Mouse (Mus musculus) CH12.LX (cell line): ENCODE data around the gene Nkg7. TPM values are rescaled to one million over a fixed set of nuclear protein-coding genes. Genes with fewer than 3 reads are reported as not detected.

Experiments
- DNase-seq: peaks from one replicate; pipeline ENCODE4 v3.0.0-alpha.2; 2013; ENCODE audit errors: extremely low read depth
- H3K27ac ChIP-seq: 2 replicates; pipeline ENCODE4 v1.5.1; 2012; ENCODE audit warnings: low read depth, mild to moderate bottlenecking, control low read depth, moderate library complexity; ENCODE audit not compliant: insufficient read depth
- H3K27me3 ChIP-seq: replicated peaks from 2 replicates; pipeline ENCODE3; 2012; ENCODE audit warnings: inconsistent platforms
- H3K36me3 ChIP-seq, 2 experiments: replicated peaks in 1 of 2; 2 replicates each; pipeline versions ENCODE3 to v1.6.1; 2012; ENCODE audit warnings: inconsistent platforms in 1 of 2, low read length in 1 of 2, mild to moderate bottlenecking in 1 of 2, mixed read lengths in 1 of 2, moderate library complexity in 1 of 2; ENCODE audit not compliant: control insufficient read depth in 1 of 2, insufficient read depth in 1 of 2
- H3K4me1 ChIP-seq, 2 experiments: 2 replicates each; pipeline ENCODE4 v1.6.1; 2012; ENCODE audit warnings: inconsistent platforms in 1 of 2, moderate library complexity in 1 of 2; ENCODE audit not compliant: insufficient read depth in 2 of 2, control insufficient read depth in 1 of 2
- H3K4me2 ChIP-seq: 2 replicates; pipeline ENCODE4 v1.6.1; 2012; ENCODE audit warnings: low read depth, mild to moderate bottlenecking, control low read depth; ENCODE audit not compliant: poor library complexity, insufficient read depth, severe bottlenecking
- H3K4me3 ChIP-seq, 3 experiments: fragments of 150-350 bp in 1 of 3; sonication (generic) in 1 of 3; replicated peaks in 1 of 3; 2 replicates each; pipeline versions ENCODE3 to v1.5.1; 2011 to 2012; ENCODE audit warnings: low read depth in 2 of 3, low read length in 2 of 3, mild to moderate bottlenecking in 2 of 3, moderate library complexity in 2 of 3, control low read depth in 1 of 3, improper control_type of control experiment in 1 of 3, inconsistent platforms in 1 of 3, mixed read lengths in 1 of 3; ENCODE audit not compliant: poor library complexity in 1 of 3
- H3K79me2 ChIP-seq: replicated peaks from 2 replicates; pipeline ENCODE4 v1.6.1; 2012; ENCODE audit warnings: mild to moderate bottlenecking, moderate library complexity; ENCODE audit not compliant: control insufficient read depth, poor library complexity, insufficient read depth, severe bottlenecking; ENCODE audit errors: extremely low read depth
- H3K9ac ChIP-seq: 2 replicates; pipeline ENCODE4 v1.6.1; 2012; ENCODE audit warnings: low read depth, mild to moderate bottlenecking, control low read depth, moderate library complexity; ENCODE audit not compliant: insufficient read depth
- H3K9me3 ChIP-seq: replicated peaks from 2 replicates; pipeline ENCODE3; 2012; ENCODE audit warnings: low read length, inconsistent platforms, mixed read lengths
- BHLHE40 ChIP-seq: IDR thresholded peaks from 2 replicates; pipeline ENCODE4 v1.6.1; 2011; ENCODE audit warnings: mild to moderate bottlenecking, low read depth, low read length, improper control_type of control experiment
- CHD1 ChIP-seq: IDR thresholded peaks from 2 replicates; pipeline ENCODE4 v1.6.1; 2012; ENCODE audit warnings: low read depth, low read length, improper control_type of control experiment, inconsistent platforms
- CHD2 ChIP-seq: IDR thresholded peaks from 2 replicates; pipeline ENCODE4 v1.6.1; 2011; ENCODE audit warnings: low read length, improper control_type of control experiment
- E2F4 ChIP-seq: IDR thresholded peaks from 2 replicates; pipeline ENCODE4 v1.6.1; 2011; ENCODE audit warnings: low read depth, low read length, improper control_type of control experiment; ENCODE audit not compliant: insufficient replicate concordance
- EP300 ChIP-seq: IDR thresholded peaks from 2 replicates; pipeline ENCODE4 v1.6.1; 2011; ENCODE audit warnings: low read length, improper control_type of control experiment
- ETS1 ChIP-seq: conservative IDR thresholded peaks from 2 replicates; pipeline ENCODE4 v1.6.1; 2012; ENCODE audit warnings: low read depth, mild to moderate bottlenecking, inconsistent platforms, low read length, improper control_type of control experiment, moderate library complexity
- GABPA ChIP-seq: IDR thresholded peaks from 2 replicates; pipeline ENCODE4 v1.6.1; 2012; ENCODE audit warnings: low read depth, low read length, improper control_type of control experiment, inconsistent platforms; ENCODE audit not compliant: insufficient replicate concordance
- IRF4 ChIP-seq: IDR thresholded peaks from 2 replicates; pipeline ENCODE4 v1.6.1; 2014; ENCODE audit warnings: low read depth, mild to moderate bottlenecking, inconsistent platforms, low read length, improper control_type of control experiment
- JUND ChIP-seq: conservative IDR thresholded peaks from 2 replicates; pipeline ENCODE4 v1.6.1; 2011; ENCODE audit warnings: low read depth, low read length, improper control_type of control experiment
- KAT2A ChIP-seq: IDR thresholded peaks from 2 replicates; pipeline ENCODE4 v1.6.1; 2012; ENCODE audit warnings: low read length, improper control_type of control experiment, inconsistent platforms; ENCODE audit not compliant: insufficient replicate concordance
- MAFK ChIP-seq: IDR thresholded peaks from 2 replicates; pipeline ENCODE4 v1.6.1; 2011; ENCODE audit warnings: low read length, improper control_type of control experiment; ENCODE audit not compliant: insufficient replicate concordance
- MXI1 ChIP-seq: IDR thresholded peaks from 2 replicates; pipeline ENCODE4 v1.6.1; 2011; ENCODE audit warnings: mild to moderate bottlenecking, low read depth, low read length, improper control_type of control experiment
- MYC ChIP-seq: IDR thresholded peaks from 2 replicates; pipeline ENCODE4 v1.6.1; 2011; ENCODE audit warnings: low read depth, mild to moderate bottlenecking, improper control_type of control experiment, low read length
- NELFE ChIP-seq: IDR thresholded peaks from 2 replicates; pipeline ENCODE4 v1.6.1; 2011; ENCODE audit warnings: low read depth, low read length, improper control_type of control experiment
- PAX5 ChIP-seq: IDR thresholded peaks from 2 replicates; pipeline ENCODE4 v1.6.1; 2012; ENCODE audit warnings: low read length, inconsistent platforms, mixed read lengths
- POLR2AphosphoS2 ChIP-seq: IDR thresholded peaks from 2 replicates; pipeline ENCODE4 v1.6.1; 2011; ENCODE audit warnings: low read depth, low read length, improper control_type of control experiment
- SIN3A ChIP-seq: IDR thresholded peaks from 2 replicates; pipeline ENCODE4 v1.6.1; 2012; ENCODE audit warnings: low read length, improper control_type of control experiment, inconsistent platforms
- TBP ChIP-seq: conservative IDR thresholded peaks from 2 replicates; pipeline ENCODE4 v1.6.1; 2011; ENCODE audit warnings: low read depth, low read length, improper control_type of control experiment
- UBTF ChIP-seq: IDR thresholded peaks from 2 replicates; pipeline ENCODE4 v1.6.1; 2012; ENCODE audit warnings: low read depth, mild to moderate bottlenecking, inconsistent platforms, low read length, improper control_type of control experiment, moderate library complexity
- USF1 ChIP-seq: IDR thresholded peaks from 2 replicates; pipeline ENCODE4 v1.6.1; 2014; ENCODE audit warnings: low read depth, mild to moderate bottlenecking, inconsistent platforms, low read length, improper control_type of control experiment
- ZMIZ1 ChIP-seq: IDR thresholded peaks from 2 replicates; pipeline ENCODE4 v1.6.1; 2012; ENCODE audit warnings: low read depth, mild to moderate bottlenecking, inconsistent platforms, low read length, improper control_type of control experiment
- ZNF384 ChIP-seq: IDR thresholded peaks from 2 replicates; pipeline ENCODE4 v1.6.1; 2012; ENCODE audit warnings: low read depth, low read length, improper control_type of control experiment, inconsistent platforms
- dilution Hi-C: fragments of 300-500 bp; cut with MboI; formaldehyde crosslinking; loops from 2 replicates; pipeline ENCODE4 v1.14.3; 2020; ENCODE audit warnings: low sequenced_read_pairs; ENCODE audit not compliant: extremely low pct_unique_long_range_greater_than_20kb, extremely low pct_ligation_motif_present
- in situ Hi-C: fragments of 300-500 bp; cut with MboI; formaldehyde crosslinking; loops from 3 replicates; pipeline ENCODE4 v1.14.3; 2019; ENCODE audit warnings: low sequenced_read_pairs, low pct_ligation_motif_present, low pct_unique_long_range_greater_than_20kb, mixed read lengths
- polyA plus RNA-seq: library from polyadenylated mRNA; unstranded; fragments of >175 nt; gene quantifications from 2 replicates; pipeline ENCODE4 v1.2.1, GENCODE M21; 2012; ENCODE audit warnings: low read depth; ENCODE audit not compliant: insufficient read length
- total RNA-seq, 2 experiments: library from RNA; depleted of rRNA; stranded (reverse); fragments of 300-350 nt in 1 of 2; fragments of >200 nt in 1 of 2; gene quantifications; 2 replicates each; pipeline ENCODE4 v1.2.3; 2012 to 2014

Gene Nkg7
- total and polyA plus RNA-seq, 3 experiments, result not detected

- peak; percentile 82 for TF ChIP-seq BHLHE40
- TF ChIP-seq MYC, result peak; percentile 72
- no peak for TF ChIP-seq NELFE
- TF ChIP-seq KAT2A, result no peak
- peak; percentile 64; the same call in 1 of the 2 replicates for TF ChIP-seq CHD2
- no peak for TF ChIP-seq PAX5
- TF ChIP-seq CHD1, result no peak
- peak; percentile 100 for TF ChIP-seq EP300
- no peak for TF ChIP-seq ZNF384
- TF ChIP-seq ETS1, result peak; percentile 86
- TF ChIP-seq GABPA, result no peak
- TF ChIP-seq USF1, result no peak
- TF ChIP-seq TBP, result no peak
- TF ChIP-seq SIN3A, result peak; percentile 78; the same call in 1 of the 2 replicates
- TF ChIP-seq, all 38 proteins: peak for 18
Measured at GRCm38 (mm10) chr7:43392349-43393121, 44.3 kb upstream of the Nkg7 start (continued).

DNA sequence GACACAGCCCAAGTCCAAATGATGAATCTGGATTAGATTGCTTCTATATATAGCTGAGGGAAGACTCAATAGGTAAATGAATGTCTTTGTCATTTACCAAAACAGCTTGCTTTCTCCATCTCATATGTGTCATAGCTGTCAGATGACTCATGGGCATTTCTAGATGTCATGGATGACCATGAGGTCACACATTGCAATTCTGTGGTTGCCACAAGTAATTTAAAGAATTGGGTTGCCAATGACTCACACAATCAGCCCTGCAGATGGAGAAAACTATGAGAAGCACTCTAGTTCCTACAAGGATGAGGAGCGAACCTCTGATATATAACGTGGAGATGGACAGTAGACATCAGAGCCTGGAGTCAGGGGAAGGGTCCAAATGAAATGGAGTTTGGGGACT is 37.4 kb upstream of the Nkg7 start:
- no peak for DNase-seq
- Histone ChIP-seq H3K27me3 (no peaks in the 10 kb centered on the region), H3K4me3 (no peak overlapping the region), H3K27ac (no peak overlapping the region), H3K79me2 (no peaks in the 10 kb centered on the region), H3K9ac (no peak overlapping the region), H3K4me1 (peaks cover 0 to 36% of the 10 kb centered on the region in 2 experiments; a peak in 2 of 4 replicates), H3K4me2 (no peak overlapping the region), H3K9me3 (peaks cover 2% of the 10 kb centered on the region), H3K36me3 (no peaks in the 10 kb centered on the region)
- dilution Hi-C loops, result no loop called here
- TF ChIP-seq EP300, result no peak
- no peak for TF ChIP-seq CHD2
- no peak for TF ChIP-seq ZNF384
- no peak for TF ChIP-seq IRF4
- no peak for TF ChIP-seq MYC
- no peak for TF ChIP-seq ZMIZ1
- no peak for TF ChIP-seq UBTF
- TF ChIP-seq MAFK, result no peak
- TF ChIP-seq CHD1, result no peak
- no peak for TF ChIP-seq USF1
- TF ChIP-seq JUND, result no peak
- no peak for TF ChIP-seq NELFE
- TF ChIP-seq GABPA, result no peak
- no peak for TF ChIP-seq E2F4
- TF ChIP-seq PAX5, result no peak
- no peak for TF ChIP-seq MXI1
- no peak for TF ChIP-seq POLR2AphosphoS2
- in situ Hi-C loops, result no loop called here
